Mouse (Mus musculus): Measurements from ENCODE around the gene Palm2. TPM values are rescaled to one million over a fixed set of nuclear protein-coding genes. Genes with fewer than 3 reads are reported as not detected.

Gene Palm2
- polyA plus RNA-seq, 2 experiments = 0.03 to 0.06 TPM

GRCm38 (mm10) chr4:57681511-57681910 lies 247.5 kb downstream of the Palm2 start:
- H3K9ac ChIP-seq (replicated peaks) = no peak overlapping the region
- 45% methylated on average over 12 of the region's 12 CpGs for WGBS (ENCODE audit: insufficient replicate concordance)
- no peaks in the 10 kb centered on the region for H3K27me3 ChIP-seq (ENCODE audit: control insufficient read depth, insufficient read depth, low read length)
- no peaks in the 10 kb centered on the region for H3K36me3 ChIP-seq (replicated peaks; ENCODE audit: control insufficient read depth, insufficient read depth, low read depth)
- DNase-seq (ENCODE audit: low read depth in 3 of 3, low spot score in 3 of 3) (no peak), ATAC-seq (ENCODE audit: insufficient read depth) (no peak)
- no peaks in the 10 kb centered on the region for H3K4me1 ChIP-seq (replicated peaks; ENCODE audit: control insufficient read depth in 2 of 2, insufficient read depth in 2 of 2, low read length in 1 of 2)
- H3K27ac ChIP-seq = no peak overlapping the region
- TF ChIP-seq EP300 (IDR thresholded peaks at IDR 0.05; ENCODE audit: low read depth) (no peak), CTCF (IDR thresholded peaks at IDR 0.05; ENCODE audit: low read depth) (no peak)
- no peak overlapping the region for H3K4me2 ChIP-seq (ENCODE audit: low read depth)
- no peak overlapping the region for H3K4me3 ChIP-seq (ENCODE audit: insufficient read depth in 1 of 2, low read depth in 2 of 2, low read length in 2 of 2)
- no peaks in the 10 kb centered on the region for H3K9me3 ChIP-seq (ENCODE audit: control insufficient read depth, low read length)

- 70% methylated on average over 2 of the region's 2 CpGs for WGBS (ENCODE audit: insufficient replicate concordance)
- H3K27me3 ChIP-seq (ENCODE audit: control insufficient read depth, insufficient read depth, low read length) = no peaks in the 10 kb centered on the region
- H3K36me3 ChIP-seq (replicated peaks; ENCODE audit: control insufficient read depth, insufficient read depth, low read depth) = no peaks in the 10 kb centered on the region
Measured at GRCm38 (mm10) chr4:57682341-57682740, 248.3 kb downstream of the Palm2 start.

GRCm38 (mm10) chr4:57682944-57683343 lies 248.9 kb downstream of the Palm2 start:
- Histone ChIP-seq H3K36me3 (replicated peaks; ENCODE audit: control insufficient read depth, insufficient read depth, low read depth) (no peaks in the 10 kb centered on the region), H3K9me3 (ENCODE audit: control insufficient read depth, low read length) (no peaks in the 10 kb centered on the region), H3K27me3 (ENCODE audit: control insufficient read depth, insufficient read depth, low read length) (no peaks in the 10 kb centered on the region), H3K4me1 (replicated peaks; ENCODE audit: control insufficient read depth in 2 of 2, insufficient read depth in 2 of 2, low read length in 1 of 2) (no peaks in the 10 kb centered on the region), H3K9ac (replicated peaks) (no peak overlapping the region), H3K4me2 (ENCODE audit: low read depth) (no peak overlapping the region), H3K4me3 (ENCODE audit: insufficient read depth in 1 of 2, low read depth in 2 of 2, low read length in 2 of 2) (no peak overlapping the region), H3K27ac (no peak overlapping the region)
- no peak for TF ChIP-seq CTCF (IDR thresholded peaks at IDR 0.05; ENCODE audit: low read depth)
- no peak for TF ChIP-seq EP300 (IDR thresholded peaks at IDR 0.05; ENCODE audit: low read depth)
- no peak for DNase-seq (ENCODE audit: low read depth in 3 of 3, low spot score in 3 of 3)
- WGBS (ENCODE audit: insufficient replicate concordance) = 65% methylated on average over 11 of the region's 11 CpGs
- no peak for ATAC-seq (ENCODE audit: insufficient read depth)

More at GRCm38 (mm10) chr4:57682341-57682740, 248.3 kb downstream of the Palm2 start:
- H3K4me1 ChIP-seq (replicated peaks; ENCODE audit: control insufficient read depth in 2 of 2, insufficient read depth in 2 of 2, low read length in 1 of 2) = no peaks in the 10 kb centered on the region
- ATAC-seq (ENCODE audit: insufficient read depth) (no peak), DNase-seq (ENCODE audit: low read depth in 3 of 3, low spot score in 3 of 3) (no peak)
- H3K9ac ChIP-seq (replicated peaks) = no peak overlapping the region
- no peak overlapping the region for H3K4me3 ChIP-seq (ENCODE audit: insufficient read depth in 1 of 2, low read depth in 2 of 2, low read length in 2 of 2)
- H3K9me3 ChIP-seq (ENCODE audit: control insufficient read depth, low read length) = no peaks in the 10 kb centered on the region
- no peak overlapping the region for H3K4me2 ChIP-seq (ENCODE audit: low read depth)
- H3K27ac ChIP-seq = no peak overlapping the region
- TF ChIP-seq CTCF (IDR thresholded peaks at IDR 0.05; ENCODE audit: low read depth) (no peak), EP300 (IDR thresholded peaks at IDR 0.05; ENCODE audit: low read depth) (no peak)

- WGBS (ENCODE audit: insufficient replicate concordance) = 61% methylated on average over 12 of the region's 12 CpGs
- Histone ChIP-seq H3K36me3 (replicated peaks; ENCODE audit: control insufficient read depth, insufficient read depth, low read depth) (no peaks in the 10 kb centered on the region), H3K9me3 (ENCODE audit: control insufficient read depth, low read length) (no peaks in the 10 kb centered on the region), H3K9ac (replicated peaks) (no peak overlapping the region), H3K4me1 (replicated peaks; ENCODE audit: control insufficient read depth in 2 of 2, insufficient read depth in 2 of 2, low read length in 1 of 2) (no peaks in the 10 kb centered on the region), H3K4me2 (ENCODE audit: low read depth) (no peak overlapping the region), H3K4me3 (ENCODE audit: insufficient read depth in 1 of 2, low read depth in 2 of 2, low read length in 2 of 2) (no peak overlapping the region), H3K27ac (no peak overlapping the region), H3K27me3 (ENCODE audit: control insufficient read depth, insufficient read depth, low read length) (no peaks in the 10 kb centered on the region)
- DNase-seq (ENCODE audit: low read depth in 3 of 3, low spot score in 3 of 3) (no peak), ATAC-seq (ENCODE audit: insufficient read depth) (no peak)
- TF ChIP-seq EP300 (IDR thresholded peaks at IDR 0.05; ENCODE audit: low read depth) = no peak
- TF ChIP-seq CTCF (IDR thresholded peaks at IDR 0.05; ENCODE audit: low read depth) = no peak
Measured at GRCm38 (mm10) chr4:57684676-57685215, 250.7 kb downstream of the Palm2 start.

- no peak overlapping the region for H3K27ac ChIP-seq
- TF ChIP-seq CTCF (IDR thresholded peaks at IDR 0.05; ENCODE audit: low read depth) (no peak), EP300 (IDR thresholded peaks at IDR 0.05; ENCODE audit: low read depth) (no peak)
- H3K9me3 ChIP-seq (ENCODE audit: control insufficient read depth, low read length) = no peaks in the 10 kb centered on the region
- no peaks in the 10 kb centered on the region for H3K27me3 ChIP-seq (ENCODE audit: control insufficient read depth, insufficient read depth, low read length)
- DNase-seq (ENCODE audit: low read depth in 3 of 3, low spot score in 3 of 3) = no peak
- H3K4me1 ChIP-seq (replicated peaks; ENCODE audit: control insufficient read depth in 2 of 2, insufficient read depth in 2 of 2, low read length in 1 of 2) = no peaks in the 10 kb centered on the region
- no peak for ATAC-seq (ENCODE audit: insufficient read depth)
- no peak overlapping the region for H3K4me3 ChIP-seq (ENCODE audit: insufficient read depth in 1 of 2, low read depth in 2 of 2, low read length in 2 of 2)
- WGBS (ENCODE audit: insufficient replicate concordance) = 60% methylated on average over 3 of the region's 3 CpGs
- no peak overlapping the region for H3K9ac ChIP-seq (replicated peaks)
- no peaks in the 10 kb centered on the region for H3K36me3 ChIP-seq (replicated peaks; ENCODE audit: control insufficient read depth, insufficient read depth, low read depth)
- no peak overlapping the region for H3K4me2 ChIP-seq (ENCODE audit: low read depth)
Measured at GRCm38 (mm10) chr4:57686736-57687135, 252.7 kb downstream of the Palm2 start.

All from liver, embryonic 14.5 days (tissue).